Mouse (Mus musculus) heart, embryonic 14.5 days (tissue): ENCODE data around the gene Cnot2. TPM values are rescaled to one million over a fixed set of nuclear protein-coding genes. Genes with fewer than 3 reads are reported as not detected.
"Not testable (repeated sequence)": the region's sequence is repeated elsewhere in the genome, so short reads cannot be mapped to it uniquely, and the experiment has no call there.

Experiments used
- ATAC-seq: fragments of 200-750 bp; cut with Nextera tagmentation; 2 replicates; pipeline ENCODE4 v1.8.0; 2017; ENCODE audit warnings: low read depth, moderate TSS enrichment; ENCODE audit not compliant: insufficient number of reproducible peaks, insufficient read depth, low FRiP score
- H3K27ac ChIP-seq, 2 experiments: fragments of 200-500 bp in 1 of 2; fragments of 300-500 bp in 1 of 2; sonication (generic) in 1 of 2; replicated peaks in 1 of 2; 2 replicates each; pipeline ENCODE4 v1.5.1; 2012 to 2014; ENCODE audit warnings: low read depth in 2 of 2, low read length in 2 of 2, control low read depth in 1 of 2, mild to moderate bottlenecking in 1 of 2, mixed read lengths in 1 of 2; ENCODE audit not compliant: control insufficient read depth in 1 of 2, insufficient read depth in 1 of 2
- H3K27me3 ChIP-seq: fragments of 300-500 bp; sonication (generic); 2 replicates; pipeline ENCODE4 v1.6.1; 2014; ENCODE audit warnings: mild to moderate bottlenecking, low read length, control low read depth; ENCODE audit not compliant: control insufficient read depth, insufficient read depth
- H3K36me3 ChIP-seq: fragments of 300-500 bp; sonication (generic); 2 replicates; pipeline ENCODE4 v1.6.1; 2014; ENCODE audit warnings: mild to moderate bottlenecking, control low read depth, low read length, mixed read lengths; ENCODE audit not compliant: control insufficient read depth, insufficient read depth
- H3K4me1 ChIP-seq, 2 experiments: fragments of 200-500 bp in 1 of 2; fragments of 300-500 bp in 1 of 2; sonication (generic) in 1 of 2; 2 replicates each; pipeline ENCODE4 v1.6.1; 2012 to 2014; ENCODE audit warnings: low read length in 2 of 2, control low read depth in 1 of 2, mixed read lengths in 1 of 2; ENCODE audit not compliant: control insufficient read depth in 2 of 2, insufficient read depth in 2 of 2
- H3K4me2 ChIP-seq: fragments of 300-500 bp; sonication (generic); 2 replicates; pipeline ENCODE4 v1.6.1; 2014; ENCODE audit warnings: mild to moderate bottlenecking, low read length
- H3K4me3 ChIP-seq, 2 experiments: fragments of 200-500 bp in 1 of 2; fragments of 300-500 bp in 1 of 2; sonication (generic) in 1 of 2; 2 replicates each; pipeline ENCODE4 v1.5.1; 2012 to 2014; ENCODE audit warnings: low read length in 2 of 2, mild to moderate bottlenecking in 2 of 2, control low read depth in 1 of 2, low read depth in 1 of 2, moderate library complexity in 1 of 2; ENCODE audit not compliant: control insufficient read depth in 1 of 2, insufficient read depth in 1 of 2
- H3K9ac ChIP-seq: fragments of 300-500 bp; sonication (generic); 2 replicates; pipeline ENCODE4 v1.6.1; 2014; ENCODE audit warnings: mild to moderate bottlenecking, low read length
- H3K9me3 ChIP-seq: fragments of 300-500 bp; sonication (generic); 2 replicates; pipeline ENCODE4 v1.6.1; 2016; ENCODE audit warnings: low read length, control low read depth; ENCODE audit not compliant: control insufficient read depth
- WGBS: fragments of 180-500 bp; shearing (Covaris S2); extraction: QIAGEN DNeasy Blood & Tissue Kit; methylation state at CpG from one replicate; pipeline ENCODE4 v1.1.7; 2014; 5-methylcytosine and 5-hydroxymethylcytosine counted together
- polyA plus RNA-seq: library from polyadenylated mRNA; unstranded; fragments of >200 nt; fragmentation: Nextera tagmentation; extraction: Ambion mirVana; gene quantifications from 2 replicates; pipeline ENCODE4 v1.2.1, GENCODE M21; 2014

The Cnot2 gene
- polyA plus RNA-seq, 1 experiment from 2014 or later, result 78.2 TPM

GRCm38 (mm10) chr10:116570526-116570925 is 10.8 kb downstream of the Cnot2 start:
- ATAC-seq, result no peak
- no peak overlapping the region for H3K4me2 ChIP-seq
- no peaks in the 10 kb centered on the region for H3K36me3 ChIP-seq
- H3K27ac ChIP-seq, result no peak overlapping the region
- no peaks in the 10 kb centered on the region for H3K9me3 ChIP-seq
- H3K4me3 ChIP-seq, result no peak overlapping the region
- H3K4me1 ChIP-seq, result 0 out of 4 replicates have a peak, but pooled peaks cover 0 to 5% of the 10 kb centered on the region in 2 experiments
- no peaks in the 10 kb centered on the region for H3K27me3 ChIP-seq
- WGBS, result 88% methylated on average over 7 of the region's 7 CpGs
- no peak overlapping the region for H3K9ac ChIP-seq

GRCm38 (mm10) chr10:116568539-116568938 is 12.8 kb downstream of the Cnot2 start:
- 86% methylated on average over 1 of the region's 1 CpGs for WGBS
- no peak overlapping the region for H3K4me2 ChIP-seq

DNA sequence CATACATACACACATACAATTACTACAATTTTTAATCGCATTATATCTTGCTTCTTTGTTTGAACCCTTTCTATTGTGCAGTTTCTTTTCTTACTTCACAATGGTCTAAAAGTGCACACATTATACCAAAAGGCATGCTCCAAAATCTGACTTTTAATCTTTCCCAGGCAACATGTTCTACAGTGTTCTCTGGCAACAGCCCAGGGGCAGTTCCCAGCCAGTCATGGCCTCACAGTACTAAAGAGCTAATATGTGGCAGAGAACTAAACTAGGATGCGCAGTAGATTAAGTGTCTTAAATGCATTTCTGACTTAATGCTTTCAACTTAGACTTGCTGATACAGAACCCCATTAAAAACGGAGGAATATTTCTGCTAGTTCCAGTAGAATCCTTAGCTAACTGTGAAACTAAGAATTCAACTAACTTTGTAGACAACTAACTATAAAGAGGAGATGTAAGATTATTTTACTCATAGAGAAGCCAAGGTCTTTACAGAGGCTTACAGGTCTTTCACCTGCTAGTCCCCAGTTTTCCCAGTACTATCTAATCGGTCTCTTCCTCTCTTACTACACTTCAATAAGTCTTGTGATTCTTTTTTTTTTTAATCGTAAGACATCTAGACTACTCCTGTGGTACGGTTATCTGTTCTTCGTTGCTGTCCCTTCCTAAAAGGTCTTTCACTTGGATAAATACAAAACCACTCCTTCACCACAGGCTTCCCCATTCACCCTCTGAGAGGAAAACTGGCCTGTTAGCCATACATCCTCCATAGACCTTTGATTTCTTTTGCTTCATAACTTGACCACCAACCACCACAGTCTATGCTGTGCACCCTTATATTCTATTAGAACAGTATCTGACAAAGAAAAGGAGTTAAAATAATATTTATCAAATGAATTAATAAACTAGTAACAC is 13.6 kb downstream of the Cnot2 start:
- no peak for ATAC-seq
- no peaks in the 10 kb centered on the region for H3K9me3 ChIP-seq
- no peaks in the 10 kb centered on the region for H3K27me3 ChIP-seq
- H3K27ac ChIP-seq, result no peak overlapping the region
- H3K4me1 ChIP-seq, result 0 out of 4 replicates have a peak, but pooled peaks cover 0 to 5% of the 10 kb centered on the region in 2 experiments
- H3K9ac ChIP-seq, result no peak overlapping the region
- no peaks in the 10 kb centered on the region for H3K36me3 ChIP-seq
- H3K4me2 ChIP-seq, result no peak overlapping the region
- WGBS, result 77% methylated on average over 7 of the region's 7 CpGs
- H3K4me3 ChIP-seq, result no peak overlapping the region

More at GRCm38 (mm10) chr10:116568539-116568938, 12.8 kb downstream of the Cnot2 start:
- H3K9ac ChIP-seq, result no peak overlapping the region
- ATAC-seq, result no peak
- H3K9me3 ChIP-seq, result no peaks in the 10 kb centered on the region
- no peak overlapping the region for H3K4me3 ChIP-seq
- H3K27ac ChIP-seq, result no peak overlapping the region
- 0 out of 4 replicates have a peak, but pooled peaks cover 0 to 5% of the 10 kb centered on the region in 2 experiments for H3K4me1 ChIP-seq
- no peaks in the 10 kb centered on the region for H3K36me3 ChIP-seq
- H3K27me3 ChIP-seq, result no peaks in the 10 kb centered on the region

- not testable (repeated sequence) for H3K4me2 ChIP-seq, H3K9me3 ChIP-seq, H3K36me3 ChIP-seq, ATAC-seq, H3K27ac ChIP-seq, H3K27me3 ChIP-seq, H3K9ac ChIP-seq, H3K4me3 ChIP-seq
- 0 out of 4 replicates have a peak, but pooled peaks cover 2 to 10% of the 10 kb centered on the region in 2 experiments for H3K4me1 ChIP-seq
- 88% methylated on average over 4 of the region's 4 CpGs for WGBS
Observed at GRCm38 (mm10) chr10:116566492-116566891, 14.8 kb downstream of the Cnot2 start.

- no peak overlapping the region for H3K4me3 ChIP-seq
Observed at GRCm38 (mm10) chr10:116564828-116565602, 16.3 kb downstream of the Cnot2 start.

GRCm38 (mm10) chr10:116562731-116563480 is 18.4 kb downstream of the Cnot2 start:
- Histone ChIP-seq H3K9ac (no peak overlapping the region), H3K9me3 (no peaks in the 10 kb centered on the region), H3K4me3 (no peak overlapping the region), H3K4me1 (peaks cover 2 to 10% of the 10 kb centered on the region in 2 experiments; a peak in 1 of 4 replicates), H3K36me3 (no peaks in the 10 kb centered on the region), H3K27me3 (no peaks in the 10 kb centered on the region), H3K4me2 (no peak overlapping the region), H3K27ac (no peak overlapping the region)
- 74% methylated on average over 4 of the region's 4 CpGs for WGBS
- ATAC-seq, result no peak

More at GRCm38 (mm10) chr10:116564828-116565602, 16.3 kb downstream of the Cnot2 start:
- Histone ChIP-seq H3K4me2 (no peak overlapping the region), H3K27ac (no peak overlapping the region), H3K9ac (no peak overlapping the region), H3K27me3 (no peaks in the 10 kb centered on the region), H3K9me3 (no peaks in the 10 kb centered on the region), H3K36me3 (no peaks in the 10 kb centered on the region), H3K4me1 (0 out of 4 replicates have a peak, but pooled peaks cover 2 to 10% of the 10 kb centered on the region in 2 experiments)
- no peak for ATAC-seq
- WGBS, result 90% methylated on average over 14 of the region's 14 CpGs

- Histone ChIP-seq H3K4me2 (no peak overlapping the region), H3K4me1 (peaks cover 2 to 5% of the 10 kb centered on the region in 2 experiments; a peak in 1 of 4 replicates), H3K36me3 (no peaks in the 10 kb centered on the region), H3K27ac (no peak overlapping the region), H3K27me3 (no peaks in the 10 kb centered on the region), H3K4me3 (no peak overlapping the region), H3K9me3 (no peaks in the 10 kb centered on the region), H3K9ac (no peak overlapping the region)
- ATAC-seq, result no peak
- WGBS, result 63% methylated on average over 4 of the region's 4 CpGs
Observed at GRCm38 (mm10) chr10:116562210-116562609, 19.1 kb downstream of the Cnot2 start.
